Mouse (Mus musculus) forebrain, embryonic 14.5 days (tissue): ENCODE measurements at regions not wholly inside any gene's neighbourhood (a gene's known extent, or its start where the extent isn't known, plus 50 kb on each side); places are given as distances from the start of the nearest gene placed in this dataset.

ENCODE experiments used
- ATAC-seq: fragments of 200-750 bp; cut with Nextera tagmentation; 2 replicates; pipeline ENCODE4 v1.8.0; 2017; ENCODE audit warnings: mild to moderate bottlenecking, moderate library complexity
- DNase-seq: peaks from one replicate; pipeline ENCODE4 v3.0.0-alpha.2; 2015; ENCODE audit warnings: low spot score
- H3K27ac ChIP-seq: fragments of 300-500 bp; sonication (generic); 2 replicates; pipeline ENCODE4 v1.5.1; 2014; ENCODE audit warnings: low read depth, mild to moderate bottlenecking, control low read depth, low read length, moderate library complexity
- H3K27me3 ChIP-seq: fragments of 300-500 bp; sonication (generic); replicated peaks from 2 replicates; pipeline ENCODE4 v1.6.1; 2014; ENCODE audit warnings: low read length, control low read depth, mixed read lengths; ENCODE audit not compliant: control insufficient read depth, insufficient read depth
- H3K36me3 ChIP-seq: fragments of 300-500 bp; sonication (generic); 2 replicates; pipeline ENCODE4 v1.6.1; 2014; ENCODE audit warnings: low read length, control low read depth; ENCODE audit not compliant: control insufficient read depth, insufficient read depth
- H3K4me1 ChIP-seq: fragments of 300-500 bp; sonication (generic); 2 replicates; pipeline ENCODE4 v1.6.1; 2014; ENCODE audit warnings: antibody characterized with exemption, low read length, control low read depth; ENCODE audit not compliant: control insufficient read depth, insufficient read depth
- H3K4me2 ChIP-seq: fragments of 300-500 bp; sonication (generic); 2 replicates; pipeline ENCODE4 v1.6.1; 2014; ENCODE audit warnings: mild to moderate bottlenecking, control low read depth, low read length
- H3K4me3 ChIP-seq: fragments of 300-500 bp; sonication (generic); 2 replicates; pipeline ENCODE4 v1.5.1; 2014; ENCODE audit warnings: low read depth, low read length, control low read depth
- H3K9ac ChIP-seq: fragments of 300-500 bp; sonication (generic); 2 replicates; pipeline ENCODE4 v1.6.1; 2014; ENCODE audit warnings: mild to moderate bottlenecking, low read length, control low read depth, moderate library complexity
- H3K9me3 ChIP-seq: fragments of 300-500 bp; sonication (generic); replicated peaks from 2 replicates; pipeline ENCODE4 v1.6.1; 2016; ENCODE audit warnings: low read length, control low read depth, mixed read lengths; ENCODE audit not compliant: control insufficient read depth
- WGBS: fragments of 180-500 bp; shearing (Covaris S2); extraction: QIAGEN DNeasy Blood & Tissue Kit; methylation state at CpG from one replicate; pipeline ENCODE4 v1.1.7; 2014; 5-methylcytosine and 5-hydroxymethylcytosine counted together

DNA sequence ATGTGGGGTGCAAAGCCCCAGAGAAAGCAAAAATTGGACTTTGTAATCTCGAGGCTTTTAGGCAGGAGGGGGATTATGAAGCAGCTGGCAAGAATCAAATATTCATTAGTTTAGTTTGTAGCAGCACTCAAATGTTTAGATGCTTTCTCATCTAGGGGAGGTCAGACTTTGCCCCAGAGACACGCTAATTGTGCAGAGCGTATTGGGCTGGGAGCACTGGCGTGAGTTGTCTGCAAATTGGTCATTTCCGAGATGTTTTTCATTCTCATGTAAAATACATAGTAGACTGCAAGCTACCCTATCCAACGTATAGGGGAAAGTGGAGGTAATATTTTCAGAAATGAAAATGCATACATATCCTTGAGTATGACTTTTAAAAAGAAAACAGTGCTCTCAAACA, 139.2 kb upstream of the Palmd start:
- H3K9ac ChIP-seq: no peak overlapping the region
- no peak overlapping the region for H3K4me2 ChIP-seq
- no peaks in the 10 kb centered on the region for H3K4me1 ChIP-seq
- no peak overlapping the region for H3K27ac ChIP-seq
- H3K9me3 ChIP-seq: no peaks in the 10 kb centered on the region
- DNase-seq (no peak), ATAC-seq (no peak)
- no peak overlapping the region for H3K4me3 ChIP-seq
- no peaks in the 10 kb centered on the region for H3K36me3 ChIP-seq
- no peaks in the 10 kb centered on the region for H3K27me3 ChIP-seq
- WGBS: 44% methylated on average over 6 of the region's 6 CpGs

DNA sequence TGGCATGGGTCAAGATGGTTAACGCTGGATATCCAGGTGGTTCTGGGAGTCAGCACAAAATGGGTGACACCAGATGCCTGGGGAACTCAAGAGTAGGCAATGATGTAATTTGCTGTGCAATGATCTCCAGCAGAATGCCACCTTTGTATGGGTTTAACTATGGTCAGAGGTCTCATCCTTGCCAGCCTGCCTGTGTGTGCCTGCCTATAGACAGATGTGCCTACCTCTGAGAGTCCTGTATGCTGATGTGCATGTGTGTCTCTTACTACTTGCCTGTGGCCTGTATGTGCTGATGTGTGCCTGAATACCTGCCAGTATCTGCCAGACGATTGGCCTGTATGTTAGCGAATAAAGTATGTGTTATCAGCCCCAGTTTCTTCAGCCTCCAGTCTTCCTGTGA, 138.6 kb upstream of the Palmd start:
- no peak overlapping the region for H3K4me3 ChIP-seq
- DNase-seq (no peak), ATAC-seq (no peak)
- H3K4me2 ChIP-seq: no peak overlapping the region
- no peaks in the 10 kb centered on the region for H3K36me3 ChIP-seq
- no peaks in the 10 kb centered on the region for H3K9me3 ChIP-seq
- no peak overlapping the region for H3K27ac ChIP-seq
- WGBS: 91% methylated on average over 3 of the region's 3 CpGs
- H3K9ac ChIP-seq: no peak overlapping the region
- no peaks in the 10 kb centered on the region for H3K4me1 ChIP-seq
- no peaks in the 10 kb centered on the region for H3K27me3 ChIP-seq

DNA sequence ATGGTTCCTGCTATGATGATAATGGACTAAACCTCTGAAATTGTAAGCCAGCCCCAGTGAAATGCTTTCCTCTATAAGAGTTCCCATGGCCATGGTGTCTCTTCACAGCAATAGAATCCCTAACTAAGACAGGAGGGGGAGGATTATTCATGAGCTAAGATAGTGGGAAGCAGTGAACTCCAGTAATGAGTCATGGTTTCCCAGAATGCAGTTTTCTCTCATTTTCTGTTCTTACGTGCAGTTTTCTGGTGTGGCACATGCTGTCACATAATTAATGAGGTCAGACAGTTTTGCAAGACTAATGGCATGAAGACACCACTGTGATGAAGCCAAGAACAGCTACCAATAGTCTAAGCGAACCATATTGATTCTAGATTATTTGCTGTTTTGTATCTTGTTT, 118.9 kb upstream of the Palmd start:
- Histone ChIP-seq H3K9me3 (no peaks in the 10 kb centered on the region), H3K4me1 (no peaks in the 10 kb centered on the region), H3K9ac (no peak overlapping the region), H3K36me3 (no peaks in the 10 kb centered on the region), H3K27ac (no peak overlapping the region), H3K4me3 (no peak overlapping the region), H3K4me2 (no peak overlapping the region), H3K27me3 (no peaks in the 10 kb centered on the region)
- 58% methylated on average over 2 of the region's 2 CpGs for WGBS
- DNase-seq (no peak), ATAC-seq (no peak)

DNA sequence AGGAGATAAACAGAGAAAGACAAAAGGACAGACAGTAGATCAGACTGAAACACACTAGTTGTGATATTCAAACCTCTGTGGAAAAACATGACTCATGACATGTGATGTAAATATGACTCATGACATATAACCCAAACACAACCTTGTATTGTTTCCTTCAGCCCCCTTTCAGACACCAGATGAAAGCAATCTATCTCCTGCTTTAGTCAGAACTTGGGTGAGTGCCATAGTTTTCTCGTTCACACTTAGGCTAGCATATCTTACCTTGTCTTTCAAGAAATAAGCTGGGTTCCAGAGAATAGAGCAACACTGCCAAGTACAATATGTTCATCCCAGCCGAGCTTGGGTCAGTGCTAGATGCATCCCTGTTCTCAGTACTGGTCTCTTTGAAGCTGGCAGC, 107.9 kb upstream of the Palmd start:
- H3K36me3 ChIP-seq: no peaks in the 10 kb centered on the region
- no peak overlapping the region for H3K27ac ChIP-seq
- H3K27me3 ChIP-seq: no peaks in the 10 kb centered on the region
- no peak overlapping the region for H3K4me3 ChIP-seq
- H3K4me1 ChIP-seq: no peaks in the 10 kb centered on the region
- H3K9me3 ChIP-seq: no peaks in the 10 kb centered on the region
- WGBS: 58% methylated on average over 2 of the region's 2 CpGs
- ATAC-seq: no peak
- H3K9ac ChIP-seq: no peak overlapping the region
- no peak overlapping the region for H3K4me2 ChIP-seq
- no peak for DNase-seq

DNA sequence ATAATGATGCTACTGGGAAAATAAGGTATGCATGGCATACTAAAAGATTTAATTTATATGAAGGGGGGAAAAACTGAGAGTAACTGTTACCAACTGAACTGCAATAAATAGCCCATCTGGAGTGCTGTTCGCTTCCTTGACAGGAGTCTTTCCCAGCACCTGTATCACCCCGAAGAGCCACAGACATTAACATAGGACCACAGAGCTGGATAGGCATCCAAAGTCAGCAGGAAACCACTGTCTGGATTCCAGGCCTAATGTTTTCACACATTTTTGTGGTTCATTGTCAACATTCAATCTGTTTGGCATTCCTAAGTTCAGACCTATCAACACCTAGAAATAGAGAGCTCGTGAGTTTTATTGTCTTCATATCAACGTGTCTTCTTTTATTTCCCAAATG, 104.6 kb upstream of the Palmd start:
- DNase-seq (no peak), ATAC-seq (no peak)
- Histone ChIP-seq H3K4me3 (no peak overlapping the region), H3K9me3 (no peaks in the 10 kb centered on the region), H3K4me1 (no peaks in the 10 kb centered on the region), H3K9ac (no peak overlapping the region), H3K27ac (no peak overlapping the region), H3K27me3 (no peaks in the 10 kb centered on the region), H3K36me3 (no peaks in the 10 kb centered on the region), H3K4me2 (no peak overlapping the region)
- WGBS: 80% methylated on average over 4 of the region's 4 CpGs

DNA sequence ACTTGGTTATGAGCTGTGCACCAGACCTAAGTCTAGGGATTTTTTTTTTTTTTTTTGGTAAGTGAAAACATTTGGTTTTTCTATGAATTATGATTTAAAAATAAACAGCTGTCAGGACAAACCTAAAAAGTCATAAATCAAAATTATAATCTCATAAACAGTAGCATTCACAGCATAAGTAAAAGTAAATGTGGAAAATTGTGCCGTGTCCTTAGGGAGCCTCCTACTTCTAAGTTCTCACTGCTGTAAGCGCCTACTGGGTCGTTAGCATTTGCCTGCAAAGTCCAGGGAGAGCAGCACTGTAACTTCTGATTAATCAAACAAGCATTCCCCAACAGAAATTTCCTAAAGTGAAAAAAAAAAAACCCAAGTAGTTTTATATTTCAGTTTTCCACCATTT, 104.2 kb upstream of the Palmd start:
- ATAC-seq (no peak), DNase-seq (no peak)
- Histone ChIP-seq H3K27me3 (no peaks in the 10 kb centered on the region), H3K36me3 (no peaks in the 10 kb centered on the region), H3K4me2 (no peak overlapping the region), H3K27ac (no peak overlapping the region), H3K4me1 (no peaks in the 10 kb centered on the region), H3K4me3 (no peak overlapping the region), H3K9me3 (no peaks in the 10 kb centered on the region), H3K9ac (no peak overlapping the region)
- 82% methylated on average over 3 of the region's 3 CpGs for WGBS

DNA sequence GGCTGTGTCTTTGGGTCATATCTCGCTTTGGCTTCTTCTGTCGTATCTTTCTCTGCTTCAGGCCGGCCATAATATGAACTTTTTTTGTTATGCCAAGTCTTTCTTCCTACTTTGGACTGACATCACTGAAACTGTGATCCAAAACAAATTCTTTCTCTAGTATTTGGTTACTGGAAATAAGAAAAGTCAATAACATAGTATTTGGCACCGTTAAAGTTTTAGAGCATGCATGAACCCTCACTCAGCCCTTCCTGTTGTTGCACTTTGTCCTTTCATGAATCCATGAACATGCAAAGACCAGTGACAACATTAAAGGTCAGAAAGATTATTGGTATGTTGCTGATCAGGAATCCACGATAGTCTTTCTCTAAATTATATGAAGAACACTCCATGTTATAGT, 103.1 kb upstream of the Palmd start:
- Histone ChIP-seq H3K9ac (no peak overlapping the region), H3K4me1 (no peaks in the 10 kb centered on the region), H3K9me3 (no peaks in the 10 kb centered on the region), H3K27ac (no peak overlapping the region), H3K4me2 (no peak overlapping the region), H3K36me3 (no peaks in the 10 kb centered on the region), H3K27me3 (no peaks in the 10 kb centered on the region), H3K4me3 (no peak overlapping the region)
- ATAC-seq (no peak), DNase-seq (no peak)
- 93% methylated on average over 5 of the region's 5 CpGs for WGBS

DNA sequence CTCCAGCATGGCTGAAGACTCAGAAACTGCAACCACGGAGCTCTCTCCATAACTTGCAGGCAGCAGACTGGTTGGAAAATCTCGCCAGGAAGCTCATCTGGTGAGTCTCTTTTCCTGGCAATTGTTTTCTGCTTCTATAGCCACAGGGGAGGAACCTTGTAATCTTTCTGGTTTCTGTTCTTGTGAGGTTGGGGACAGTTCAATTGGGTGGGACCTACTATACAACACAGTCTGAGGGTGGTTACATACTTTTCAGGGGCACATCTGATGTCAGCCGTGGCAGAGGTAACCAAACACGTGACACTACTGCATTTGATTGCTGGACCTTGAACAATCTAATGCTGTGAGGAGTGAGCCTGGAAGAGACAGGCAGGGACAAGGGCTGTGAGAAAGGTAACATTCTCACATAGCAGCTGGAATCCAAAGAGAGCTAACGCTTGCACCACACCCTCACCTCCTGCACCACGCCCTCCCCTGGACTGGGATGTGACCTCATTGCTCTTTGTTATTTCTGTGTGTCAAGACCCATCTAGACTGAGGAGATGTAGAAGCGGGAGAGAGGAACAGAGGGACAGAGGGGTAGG, 98.8 kb upstream of the Palmd start:
- H3K36me3 ChIP-seq: no peaks in the 10 kb centered on the region
- no peak overlapping the region for H3K4me3 ChIP-seq
- DNase-seq (no peak), ATAC-seq (no peak; the same call in 1 of the 2 replicates)
- H3K27me3 ChIP-seq: no peaks in the 10 kb centered on the region
- no peak overlapping the region for H3K9ac ChIP-seq
- H3K27ac ChIP-seq: no peak overlapping the region
- H3K4me2 ChIP-seq: no peak overlapping the region
- no peaks in the 10 kb centered on the region for H3K4me1 ChIP-seq
- no peaks in the 10 kb centered on the region for H3K9me3 ChIP-seq
- WGBS: 86% methylated on average over 7 of the region's 7 CpGs

DNA sequence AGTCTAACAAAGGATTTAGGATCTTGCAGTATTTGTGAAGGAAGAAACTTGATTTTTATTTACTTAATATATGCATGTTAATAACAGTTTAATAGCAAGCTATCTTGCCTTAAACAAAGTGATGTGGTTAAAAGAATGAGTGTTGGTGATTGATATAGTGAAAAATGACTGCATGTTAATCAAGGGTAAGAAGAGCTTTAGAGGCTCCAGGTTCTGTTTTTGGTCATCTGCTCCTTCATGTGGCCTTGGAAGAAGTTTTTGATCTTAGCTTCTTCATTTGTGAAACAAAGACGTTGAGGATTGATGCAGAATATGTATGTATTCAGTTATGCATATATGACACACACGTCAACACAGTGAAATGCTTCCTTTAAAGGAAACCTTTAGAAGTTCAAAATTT, 97.1 kb upstream of the Palmd start:
- Histone ChIP-seq H3K4me3 (no peak overlapping the region), H3K9ac (no peak overlapping the region), H3K9me3 (no peaks in the 10 kb centered on the region), H3K4me2 (no peak overlapping the region), H3K27me3 (no peaks in the 10 kb centered on the region), H3K4me1 (no peaks in the 10 kb centered on the region), H3K36me3 (no peaks in the 10 kb centered on the region), H3K27ac (no peak overlapping the region)
- ATAC-seq (no peak), DNase-seq (no peak)
- 81% methylated on average over 2 of the region's 2 CpGs for WGBS
